Mouse (Mus musculus): Measurements from ENCODE around the gene Smco4. TPM values are rescaled to one million over a fixed set of nuclear protein-coding genes. Genes with fewer than 3 reads are reported as not detected.
A peak's percentile ranks its signal among the peaks of the same experiment; 100 is the strongest.

Smco4 gene
- polyA plus RNA-seq (2014; fragmentation: Nextera tagmentation; extraction: Ambion mirVana): 2.2 and 3.4 TPM in 2 replicates

DNA sequence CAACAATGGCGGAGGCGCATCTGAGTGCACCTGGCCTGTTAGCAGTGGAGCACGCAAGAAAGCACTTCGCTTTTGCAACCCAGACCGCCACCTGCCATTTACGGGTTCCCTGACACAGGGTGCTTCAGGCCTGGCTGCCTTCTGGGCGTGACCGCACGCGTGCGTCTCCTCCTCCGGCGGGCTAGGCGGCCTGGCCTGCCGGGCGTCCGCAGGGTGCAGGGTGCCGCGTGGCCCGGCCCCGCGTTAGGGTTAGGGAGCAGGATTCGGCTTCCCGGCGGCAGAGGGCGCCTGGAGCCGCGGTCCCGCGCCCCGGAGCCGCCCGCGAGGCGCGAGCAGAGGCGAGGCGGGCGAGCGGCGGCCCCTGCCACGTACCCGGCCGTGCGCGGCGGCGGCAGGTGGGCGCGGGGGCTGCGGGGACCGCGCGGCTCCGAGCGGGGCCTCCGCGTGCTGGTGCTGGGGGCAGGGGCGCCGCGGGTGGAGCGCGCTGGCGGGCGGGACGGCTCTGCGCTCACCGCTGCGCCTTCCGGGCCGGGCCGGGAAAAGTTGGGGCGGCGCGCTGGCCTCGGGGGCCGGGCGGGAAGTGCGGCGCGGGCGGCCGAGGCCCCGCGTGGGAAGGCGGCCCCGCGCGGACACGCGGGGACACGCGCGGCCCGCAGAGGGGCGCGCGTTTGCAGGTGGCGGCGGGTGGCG, at the start of gene Smco4:
Gene Smco4 (plus strand): TSS at position 198 of the 690 bp plus-strand sequence.
- Histone ChIP-seq H3K9me3 (replicated peaks; ENCODE audit: control insufficient read depth, low read length) (no peaks in the 10 kb centered on the region), H3K9ac (ENCODE audit: low read depth, low read length) (peak within 1 kb of the TSS; percentile 85), H3K4me2 (peak within 1 kb of the TSS; percentile 89), H3K4me1 (ENCODE audit: control insufficient read depth, insufficient read depth, low read length) (peaks cover 19% of the 10 kb centered on the region), H3K27me3 (ENCODE audit: control insufficient read depth, insufficient read depth, low read length) (no peaks in the 10 kb centered on the region), H3K4me3 (ENCODE audit: low read depth, low read length) (peak within 1 kb of the TSS; percentile 77), H3K27ac (ENCODE audit: low read depth, low read length) (peak within 1 kb of the TSS; percentile 50), H3K36me3 (ENCODE audit: control insufficient read depth, insufficient read depth, low read length) (no peaks in the 10 kb centered on the region)
- ATAC-seq (replicated peaks; ENCODE audit: insufficient number of reproducible peaks, low FRiP score, low TSS enrichment): peak; percentile 79
- WGBS (ENCODE audit: insufficient replicate concordance): 2% methylated on average over 61 of the region's 101 CpGs

DNA sequence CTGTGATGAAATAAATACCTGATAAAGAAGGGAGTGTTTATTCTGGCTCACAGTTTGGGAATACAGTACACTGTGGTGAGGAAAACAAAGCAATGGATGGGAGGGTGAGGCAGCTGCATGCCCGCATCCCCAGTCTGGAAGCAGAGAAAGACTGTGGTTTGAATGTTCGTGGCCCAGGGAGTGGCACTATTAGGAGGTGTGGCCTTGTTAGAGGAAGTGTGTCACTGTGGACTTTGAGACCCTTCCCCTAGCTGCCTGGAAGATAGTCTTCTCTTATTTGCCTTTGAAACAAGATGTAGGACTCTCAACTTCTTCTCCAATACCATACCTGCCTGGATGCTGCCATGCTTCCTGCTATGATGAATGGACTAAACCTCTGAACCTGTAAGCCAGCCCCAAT, 45.8 kb upstream of the Smco4 start:
- no peak overlapping the region for H3K27ac ChIP-seq (ENCODE audit: low read depth, low read length)
- H3K4me2 ChIP-seq: no peak overlapping the region
- no peaks in the 10 kb centered on the region for H3K27me3 ChIP-seq (ENCODE audit: control insufficient read depth, insufficient read depth, low read length)
- 73% methylated on average over 2 of the region's 2 CpGs for WGBS (ENCODE audit: insufficient replicate concordance)
- H3K4me3 ChIP-seq (ENCODE audit: low read depth, low read length): no peak overlapping the region
- H3K9ac ChIP-seq (ENCODE audit: low read depth, low read length): no peak overlapping the region
- H3K9me3 ChIP-seq (replicated peaks; ENCODE audit: control insufficient read depth, low read length): no peaks in the 10 kb centered on the region
- H3K4me1 ChIP-seq (ENCODE audit: control insufficient read depth, insufficient read depth, low read length): no peaks in the 10 kb centered on the region
- ATAC-seq (replicated peaks; ENCODE audit: insufficient number of reproducible peaks, low FRiP score, low TSS enrichment): no peak
- H3K36me3 ChIP-seq (ENCODE audit: control insufficient read depth, insufficient read depth, low read length): no peaks in the 10 kb centered on the region

DNA sequence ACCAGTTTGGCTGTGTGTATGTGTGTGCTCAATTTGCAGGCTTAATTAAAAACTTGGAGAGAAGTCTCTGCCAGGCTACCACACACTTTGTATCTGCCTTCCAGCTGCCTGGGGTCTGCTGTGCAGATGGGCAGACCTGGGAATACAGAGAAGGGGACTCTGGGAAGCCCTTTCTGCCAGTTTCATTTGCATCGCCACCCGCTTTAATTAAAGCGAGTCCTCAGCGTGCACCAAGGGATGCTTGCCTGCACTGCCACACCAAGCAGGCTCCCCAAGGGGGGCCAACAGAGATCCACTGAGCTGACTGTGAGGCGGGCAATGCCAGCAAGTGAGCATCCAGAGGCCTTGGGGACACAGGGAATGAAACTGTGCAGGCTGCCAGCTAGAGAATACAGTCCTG, 42.3 kb upstream of the Smco4 start:
- Histone ChIP-seq H3K4me3 (ENCODE audit: low read depth, low read length) (no peak overlapping the region), H3K27ac (ENCODE audit: low read depth, low read length) (no peak overlapping the region), H3K36me3 (ENCODE audit: control insufficient read depth, insufficient read depth, low read length) (no peaks in the 10 kb centered on the region), H3K4me1 (ENCODE audit: control insufficient read depth, insufficient read depth, low read length) (no peaks in the 10 kb centered on the region), H3K9ac (ENCODE audit: low read depth, low read length) (no peak overlapping the region), H3K4me2 (no peak overlapping the region), H3K9me3 (replicated peaks; ENCODE audit: control insufficient read depth, low read length) (no peaks in the 10 kb centered on the region), H3K27me3 (ENCODE audit: control insufficient read depth, insufficient read depth, low read length) (no peaks in the 10 kb centered on the region)
- no peak for ATAC-seq (replicated peaks; ENCODE audit: insufficient number of reproducible peaks, low FRiP score, low TSS enrichment)
- 43% methylated on average over 5 of the region's 5 CpGs for WGBS (ENCODE audit: insufficient replicate concordance)

GRCm38 (mm10) chr9:15472256-15472655, 21.0 kb upstream of the Smco4 start:
- Histone ChIP-seq H3K9me3 (replicated peaks; ENCODE audit: control insufficient read depth, low read length) (no peaks in the 10 kb centered on the region), H3K9ac (ENCODE audit: low read depth, low read length) (no peak overlapping the region), H3K4me3 (ENCODE audit: low read depth, low read length) (no peak overlapping the region), H3K36me3 (ENCODE audit: control insufficient read depth, insufficient read depth, low read length) (no peaks in the 10 kb centered on the region), H3K27ac (ENCODE audit: low read depth, low read length) (no peak overlapping the region), H3K27me3 (ENCODE audit: control insufficient read depth, insufficient read depth, low read length) (no peaks in the 10 kb centered on the region), H3K4me1 (ENCODE audit: control insufficient read depth, insufficient read depth, low read length) (no peaks in the 10 kb centered on the region), H3K4me2 (no peak overlapping the region)
- 70% methylated on average over 4 of the region's 4 CpGs for WGBS (ENCODE audit: insufficient replicate concordance)
- ATAC-seq (replicated peaks; ENCODE audit: insufficient number of reproducible peaks, low FRiP score, low TSS enrichment): no peak

DNA sequence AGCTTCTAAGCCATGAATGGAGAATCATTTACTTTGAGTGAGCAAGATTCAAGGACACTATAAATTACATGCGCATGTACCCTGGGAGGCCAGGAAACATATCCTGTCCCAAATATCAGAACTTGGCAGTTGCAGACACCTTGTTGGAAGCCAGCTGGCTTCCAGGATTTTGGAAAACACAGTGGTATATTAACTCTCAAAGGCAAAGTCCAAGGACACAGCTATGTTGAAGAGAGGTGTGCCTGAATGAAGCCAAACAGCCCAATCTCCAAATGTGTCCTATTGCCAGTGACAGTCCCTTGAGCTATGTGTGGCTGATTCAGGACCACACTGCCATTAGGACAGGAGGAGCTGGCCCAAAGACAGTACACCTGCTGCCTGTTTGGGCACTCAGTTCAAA, 20.0 kb upstream of the Smco4 start:
- H3K27ac ChIP-seq (ENCODE audit: low read depth, low read length): no peak overlapping the region
- ATAC-seq (replicated peaks; ENCODE audit: insufficient number of reproducible peaks, low FRiP score, low TSS enrichment): no peak
- no peaks in the 10 kb centered on the region for H3K4me1 ChIP-seq (ENCODE audit: control insufficient read depth, insufficient read depth, low read length)
- 83% methylated on average over 1 of the region's 1 CpGs for WGBS (ENCODE audit: insufficient replicate concordance)
- no peak overlapping the region for H3K4me2 ChIP-seq
- H3K36me3 ChIP-seq (ENCODE audit: control insufficient read depth, insufficient read depth, low read length): no peaks in the 10 kb centered on the region
- H3K9me3 ChIP-seq (replicated peaks; ENCODE audit: control insufficient read depth, low read length): no peaks in the 10 kb centered on the region
- H3K9ac ChIP-seq (ENCODE audit: low read depth, low read length): no peak overlapping the region
- no peaks in the 10 kb centered on the region for H3K27me3 ChIP-seq (ENCODE audit: control insufficient read depth, insufficient read depth, low read length)
- H3K4me3 ChIP-seq (ENCODE audit: low read depth, low read length): no peak overlapping the region

- no peak overlapping the region for H3K4me3 ChIP-seq (ENCODE audit: low read depth, low read length)
- H3K36me3 ChIP-seq (ENCODE audit: control insufficient read depth, insufficient read depth, low read length): no peaks in the 10 kb centered on the region
- H3K27ac ChIP-seq (ENCODE audit: low read depth, low read length): no peak overlapping the region
- no peaks in the 10 kb centered on the region for H3K27me3 ChIP-seq (ENCODE audit: control insufficient read depth, insufficient read depth, low read length)
- no peak overlapping the region for H3K9ac ChIP-seq (ENCODE audit: low read depth, low read length)
- ATAC-seq (replicated peaks; ENCODE audit: insufficient number of reproducible peaks, low FRiP score, low TSS enrichment): no peak
- 85% methylated on average over 10 of the region's 10 CpGs for WGBS (ENCODE audit: insufficient replicate concordance)
- H3K4me2 ChIP-seq: no peak overlapping the region
- no peaks in the 10 kb centered on the region for H3K9me3 ChIP-seq (replicated peaks; ENCODE audit: control insufficient read depth, low read length)
- no peaks in the 10 kb centered on the region for H3K4me1 ChIP-seq (ENCODE audit: control insufficient read depth, insufficient read depth, low read length)
Observed at GRCm38 (mm10) chr9:15477556-15477955, 15.7 kb upstream of the Smco4 start.

DNA sequence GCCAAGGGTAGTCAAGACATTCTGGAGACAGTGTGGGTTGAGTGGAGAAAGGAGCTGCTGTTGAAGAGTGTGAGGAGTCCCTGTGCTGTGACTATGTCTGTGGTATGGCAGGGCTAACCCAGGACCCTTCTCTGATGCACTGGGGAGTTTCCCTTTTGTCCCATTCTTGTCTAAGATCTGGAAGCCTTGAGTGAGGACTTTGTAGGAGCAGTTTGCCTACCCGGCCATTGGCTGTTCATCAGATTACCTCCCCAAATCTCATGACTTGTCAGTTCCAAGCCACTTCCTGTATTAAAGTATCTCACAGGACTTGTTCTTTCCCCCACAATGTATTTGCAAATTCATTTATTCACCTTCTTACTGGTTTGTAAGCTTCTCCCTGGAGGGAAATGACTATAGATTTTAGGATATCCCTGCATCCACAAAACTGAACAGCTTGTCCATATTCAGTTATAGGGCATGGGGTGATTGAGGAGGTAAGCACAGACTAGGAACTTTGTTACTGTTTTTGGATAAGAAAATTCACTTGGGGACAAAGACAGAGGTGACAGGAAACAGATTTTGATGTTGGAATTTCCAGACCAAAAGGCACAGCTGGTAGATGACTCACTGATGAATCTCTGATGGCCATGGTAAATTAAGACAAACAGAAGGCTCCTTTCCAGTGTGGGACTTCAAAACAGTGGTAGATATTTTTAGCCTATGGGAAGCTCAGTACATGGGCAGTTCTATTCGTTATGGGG, 5.4 kb upstream of the Smco4 start:
- no peak overlapping the region for H3K4me3 ChIP-seq (ENCODE audit: low read depth, low read length)
- no peak overlapping the region for H3K4me2 ChIP-seq
- H3K27me3 ChIP-seq (ENCODE audit: control insufficient read depth, insufficient read depth, low read length): no peaks in the 10 kb centered on the region
- H3K27ac ChIP-seq (ENCODE audit: low read depth, low read length): no peak overlapping the region
- no peak for ATAC-seq (replicated peaks; ENCODE audit: insufficient number of reproducible peaks, low FRiP score, low TSS enrichment)
- no peaks in the 10 kb centered on the region for H3K36me3 ChIP-seq (ENCODE audit: control insufficient read depth, insufficient read depth, low read length)
- no peaks in the 10 kb centered on the region for H3K4me1 ChIP-seq (ENCODE audit: control insufficient read depth, insufficient read depth, low read length)
- H3K9ac ChIP-seq (ENCODE audit: low read depth, low read length): no peak overlapping the region
- no peaks in the 10 kb centered on the region for H3K9me3 ChIP-seq (replicated peaks; ENCODE audit: control insufficient read depth, low read length)
- 48% methylated on average over 2 of the region's 2 CpGs for WGBS (ENCODE audit: insufficient replicate concordance)

DNA sequence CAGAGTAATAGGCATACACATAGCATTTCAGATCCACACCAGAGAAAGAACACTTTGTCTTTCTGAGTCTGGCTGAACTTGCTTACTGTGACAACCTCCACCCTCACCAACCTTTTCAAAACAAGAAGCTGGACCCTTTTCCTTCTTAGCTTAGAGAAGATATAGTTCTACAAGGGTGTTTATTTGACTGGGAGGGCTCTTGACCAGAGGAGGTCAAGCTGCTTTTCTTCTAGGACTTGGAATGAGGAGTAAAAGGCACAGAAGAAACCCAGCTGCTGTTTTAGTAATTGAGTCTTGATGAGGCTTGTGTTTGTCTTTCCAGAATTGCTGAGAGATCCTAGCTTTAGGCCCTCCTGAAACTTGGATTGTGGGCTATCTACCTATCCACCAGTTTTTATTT, 3.9 kb upstream of the Smco4 start:
- no peak overlapping the region for H3K4me3 ChIP-seq (ENCODE audit: low read depth, low read length)
- no peak overlapping the region for H3K27ac ChIP-seq (ENCODE audit: low read depth, low read length)
- ATAC-seq (replicated peaks; ENCODE audit: insufficient number of reproducible peaks, low FRiP score, low TSS enrichment): no peak
- H3K4me2 ChIP-seq: no peak overlapping the region
- no peak overlapping the region for H3K9ac ChIP-seq (ENCODE audit: low read depth, low read length)
- peaks cover 5% of the 10 kb centered on the region; the same call in 1 of the 2 replicates for H3K4me1 ChIP-seq (ENCODE audit: control insufficient read depth, insufficient read depth, low read length)
- no peaks in the 10 kb centered on the region for H3K9me3 ChIP-seq (replicated peaks; ENCODE audit: control insufficient read depth, low read length)
- no peaks in the 10 kb centered on the region for H3K36me3 ChIP-seq (ENCODE audit: control insufficient read depth, insufficient read depth, low read length)
- H3K27me3 ChIP-seq (ENCODE audit: control insufficient read depth, insufficient read depth, low read length): no peaks in the 10 kb centered on the region

All from heart, embryonic 11.5 days (tissue).